Mouse (Mus musculus): ENCODE data around the gene Ankle2.
A peak's percentile ranks its signal among the peaks of the same experiment; 100 is the strongest.

The Ankle2 gene

GRCm38 (mm10) chr5:110230780-110231461, at the start of gene Ankle2:
TSS of gene Ankle2 (plus strand) at chr5:110231004.
- peak; percentile 94 for DNase-seq (ENCODE audit: low spot score)

GRCm38 (mm10) chr5:110181716-110182115, 49.1 kb upstream of the Ankle2 start:
- DNase-seq (ENCODE audit: low spot score) = no peak

GRCm38 (mm10) chr5:110203164-110203895, 27.5 kb upstream of the Ankle2 start:
- DNase-seq (ENCODE audit: low spot score) = no peak

GRCm38 (mm10) chr5:110204777-110205176, 26.0 kb upstream of the Ankle2 start:
- no peak for DNase-seq (ENCODE audit: low spot score)

- no peak for DNase-seq (ENCODE audit: low spot score)
Measured at GRCm38 (mm10) chr5:110211312-110211711, 19.5 kb upstream of the Ankle2 start.

- DNase-seq (ENCODE audit: low spot score) = no peak
Measured at GRCm38 (mm10) chr5:110216780-110217179, 14.0 kb upstream of the Ankle2 start.

- DNase-seq (ENCODE audit: low spot score) = no peak
Measured at GRCm38 (mm10) chr5:110220331-110220730, 10.5 kb upstream of the Ankle2 start.

GRCm38 (mm10) chr5:110222757-110223156, 8.0 kb upstream of the Ankle2 start:
- DNase-seq (ENCODE audit: low spot score) = no peak

GRCm38 (mm10) chr5:110225056-110225455, 5.7 kb upstream of the Ankle2 start:
- no peak for DNase-seq (ENCODE audit: low spot score)

GRCm38 (mm10) chr5:110227336-110227883, 3.4 kb upstream of the Ankle2 start:
- no peak for DNase-seq (ENCODE audit: low spot score)

GRCm38 (mm10) chr5:110230401-110230779, 414 bp upstream of the Ankle2 start:
- DNase-seq (ENCODE audit: low spot score) = no peak

GRCm38 (mm10) chr5:110231638-110232037, 834 bp downstream of the Ankle2 start:
- DNase-seq (ENCODE audit: low spot score) = peak; percentile 13

- no peak for DNase-seq (ENCODE audit: low spot score)
Measured at GRCm38 (mm10) chr5:110232346-110232745, 1.5 kb downstream of the Ankle2 start.

- DNase-seq (ENCODE audit: low spot score) = no peak
Measured at GRCm38 (mm10) chr5:110244091-110244490, 13.3 kb downstream of the Ankle2 start.

GRCm38 (mm10) chr5:110266941-110267340, 36.1 kb downstream of the Ankle2 start:
- no peak for DNase-seq (ENCODE audit: low spot score)

- peak; percentile 91 for DNase-seq (ENCODE audit: low spot score)
Measured at GRCm38 (mm10) chr5:110269141-110270101, 38.6 kb downstream of the Ankle2 start, which contains the start of gene Pgam5. TSS of gene Pgam5 (minus strand) at chr5:110269913.

- DNase-seq (ENCODE audit: low spot score) = no peak
Measured at GRCm38 (mm10) chr5:110270242-110270641, 39.4 kb downstream of the Ankle2 start.

GRCm38 (mm10) chr5:110274147-110274546, 43.3 kb downstream of the Ankle2 start:
- no peak for DNase-seq (ENCODE audit: low spot score)

- DNase-seq (ENCODE audit: low spot score) = no peak
Measured at GRCm38 (mm10) chr5:110274846-110275245, 44.0 kb downstream of the Ankle2 start.

- DNase-seq (ENCODE audit: low spot score) = no peak
Measured at GRCm38 (mm10) chr5:110276391-110276790, 45.6 kb downstream of the Ankle2 start.

- no peak for DNase-seq (ENCODE audit: low spot score)
Measured at GRCm38 (mm10) chr5:110276910-110277309, 46.1 kb downstream of the Ankle2 start.

GRCm38 (mm10) chr5:110281984-110282383, 51.2 kb downstream of the Ankle2 start:
- no peak for DNase-seq (ENCODE audit: low spot score)
